Mouse (Mus musculus): ENCODE results near the gene 2310030G06Rik.

Gene 2310030G06Rik

DNA sequence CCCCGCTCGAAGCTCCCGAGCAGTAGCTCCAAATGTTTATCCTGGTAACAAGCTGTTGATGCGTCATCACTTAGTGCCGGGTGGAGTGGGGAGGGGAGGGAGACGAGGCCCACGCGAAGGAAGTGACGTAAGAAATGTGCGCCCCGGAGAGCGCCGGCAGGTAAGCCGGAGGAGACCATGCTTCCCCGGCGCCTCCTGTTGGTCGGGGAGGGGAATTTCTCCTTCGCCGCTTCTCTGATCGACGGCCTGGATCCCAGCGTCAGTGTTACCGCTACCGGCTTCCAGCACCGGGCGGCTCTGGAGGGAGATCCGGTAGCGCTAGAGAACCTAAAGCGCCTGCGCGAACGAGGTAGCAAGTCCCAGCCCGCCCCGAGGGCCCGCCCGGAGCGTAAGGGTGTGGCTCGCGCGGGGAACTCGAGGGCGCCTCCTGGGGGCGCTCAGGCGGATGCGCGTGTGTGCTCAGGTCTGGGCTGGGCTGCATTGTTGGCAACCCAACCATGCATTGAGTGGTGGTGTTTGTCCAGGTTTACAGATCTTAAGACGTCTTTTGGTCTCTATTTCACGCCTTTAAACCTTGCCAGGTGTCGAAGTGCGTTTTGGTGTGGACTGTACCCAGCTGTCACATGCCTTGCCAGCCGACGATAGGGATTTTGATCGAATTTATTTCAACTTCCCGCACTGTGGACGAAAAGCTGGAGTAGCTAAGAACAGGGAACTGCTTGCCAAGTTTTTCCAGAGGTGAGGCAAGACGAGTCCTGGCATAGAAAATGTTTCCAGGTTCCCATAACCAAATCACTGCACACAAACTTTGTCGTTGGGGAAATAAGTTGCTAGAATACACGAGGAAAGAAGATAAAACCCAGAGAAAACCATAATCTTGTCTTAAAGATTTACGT, 22.0 kb upstream of the 2310030G06Rik start, which contains the start of gene Fdxacb1:
Fdxacb1 (plus strand) TSS at position 130 of the 896 bp plus-strand sequence.
- TF ChIP-seq CTCF (conservative IDR thresholded peaks at IDR 0.05; ENCODE audit: low read length) (peak; percentile 56), NANOG (IDR thresholded peaks at IDR 0.05; ENCODE audit: borderline replicate concordance, low read length) (no peak), POU5F1 (IDR thresholded peaks at IDR 0.05; ENCODE audit: borderline replicate concordance, low read length) (no peak)
- no peaks in the 10 kb centered on the region for H3K27me3 ChIP-seq (ENCODE audit: insufficient read depth, low read length)

DNA sequence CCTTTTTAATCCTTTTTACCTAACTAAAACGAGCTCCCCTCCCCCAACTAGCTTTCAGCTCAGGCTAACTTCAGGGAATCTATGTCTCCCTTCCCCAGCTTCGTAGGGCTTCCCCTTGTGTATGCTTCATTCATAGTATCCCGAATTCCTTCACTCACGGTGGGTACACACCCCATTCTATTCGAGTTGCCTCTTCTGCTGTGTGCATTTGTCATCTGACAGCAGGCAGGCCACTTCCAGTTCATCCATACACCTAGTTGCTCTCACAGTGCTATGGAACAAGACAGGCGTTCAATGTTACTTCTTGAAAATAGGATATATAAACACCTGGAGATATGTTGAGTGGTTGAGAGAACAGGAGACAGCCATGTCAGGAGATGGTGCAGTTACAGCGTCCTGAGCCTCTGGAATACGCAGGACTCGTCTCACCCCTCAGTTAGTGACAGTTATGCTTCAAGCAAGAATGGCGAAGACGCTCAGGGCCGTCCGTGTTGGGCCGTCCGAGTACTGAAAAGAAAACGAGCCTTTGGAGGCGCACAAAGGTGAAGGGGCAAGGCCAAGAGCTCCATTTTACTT, 21.3 kb upstream of the 2310030G06Rik start:
- H3K4me3 ChIP-seq (replicated peaks; ENCODE audit: low read length) = peak overlapping the region; percentile 89
- no peaks in the 10 kb centered on the region for H3K9me3 ChIP-seq (ENCODE audit: low read length)
- TF ChIP-seq POU5F1 (IDR thresholded peaks at IDR 0.05; ENCODE audit: borderline replicate concordance, low read length) = no peak
- TF ChIP-seq CTCF (conservative IDR thresholded peaks at IDR 0.05; ENCODE audit: low read length) = no peak
- no peak for TF ChIP-seq NANOG (IDR thresholded peaks at IDR 0.05; ENCODE audit: borderline replicate concordance, low read length)
- H3K36me3 ChIP-seq (ENCODE audit: insufficient read depth, low read length) = peaks cover 26% of the 10 kb centered on the region
- H3K27me3 ChIP-seq (ENCODE audit: insufficient read depth, low read length) = no peaks in the 10 kb centered on the region
- peaks cover 20% of the 10 kb centered on the region for H3K4me1 ChIP-seq (replicated peaks; ENCODE audit: low read depth, low read length)

More for the DNA sequence above, 22.0 kb upstream of the 2310030G06Rik start, which contains the start of gene Fdxacb1:
- Histone ChIP-seq H3K4me1 (replicated peaks; ENCODE audit: low read depth, low read length) (peaks cover 20% of the 10 kb centered on the region), H3K36me3 (ENCODE audit: insufficient read depth, low read length) (peaks cover 28% of the 10 kb centered on the region), H3K4me3 (replicated peaks; ENCODE audit: low read length) (peak within 1 kb of the TSS; percentile 89), H3K9me3 (ENCODE audit: low read length) (no peaks in the 10 kb centered on the region)

DNA sequence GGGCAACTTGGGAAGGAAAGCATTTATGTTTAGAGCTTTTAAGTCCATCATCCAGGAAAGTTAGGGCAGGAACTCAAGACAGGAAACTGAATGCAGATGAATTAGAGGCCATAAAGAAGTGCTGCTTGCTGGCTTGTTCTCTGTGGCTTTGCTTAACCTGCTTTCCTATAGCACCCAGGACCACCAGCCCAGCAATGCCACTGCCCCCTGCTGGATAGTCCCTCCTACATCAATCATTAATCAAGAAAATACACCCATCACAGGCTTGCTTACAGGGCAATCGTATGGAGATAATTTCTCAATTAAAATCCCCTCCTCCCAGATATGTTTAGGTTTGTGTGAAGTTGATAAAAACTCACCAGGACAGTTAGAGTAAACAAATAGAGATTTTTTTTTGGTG, 17.0 kb upstream of the 2310030G06Rik start:
- Histone ChIP-seq H3K27me3 (ENCODE audit: insufficient read depth, low read length) (no peaks in the 10 kb centered on the region), H3K4me3 (replicated peaks; ENCODE audit: low read length) (no peak overlapping the region), H3K9me3 (ENCODE audit: low read length) (no peaks in the 10 kb centered on the region), H3K36me3 (ENCODE audit: insufficient read depth, low read length) (no peaks in the 10 kb centered on the region), H3K4me1 (replicated peaks; ENCODE audit: low read depth, low read length) (peaks cover 10% of the 10 kb centered on the region)
- TF ChIP-seq NANOG (IDR thresholded peaks at IDR 0.05; ENCODE audit: borderline replicate concordance, low read length) = no peak
- no peak for TF ChIP-seq CTCF (conservative IDR thresholded peaks at IDR 0.05; ENCODE audit: low read length)
- no peak for TF ChIP-seq POU5F1 (IDR thresholded peaks at IDR 0.05; ENCODE audit: borderline replicate concordance, low read length)

DNA sequence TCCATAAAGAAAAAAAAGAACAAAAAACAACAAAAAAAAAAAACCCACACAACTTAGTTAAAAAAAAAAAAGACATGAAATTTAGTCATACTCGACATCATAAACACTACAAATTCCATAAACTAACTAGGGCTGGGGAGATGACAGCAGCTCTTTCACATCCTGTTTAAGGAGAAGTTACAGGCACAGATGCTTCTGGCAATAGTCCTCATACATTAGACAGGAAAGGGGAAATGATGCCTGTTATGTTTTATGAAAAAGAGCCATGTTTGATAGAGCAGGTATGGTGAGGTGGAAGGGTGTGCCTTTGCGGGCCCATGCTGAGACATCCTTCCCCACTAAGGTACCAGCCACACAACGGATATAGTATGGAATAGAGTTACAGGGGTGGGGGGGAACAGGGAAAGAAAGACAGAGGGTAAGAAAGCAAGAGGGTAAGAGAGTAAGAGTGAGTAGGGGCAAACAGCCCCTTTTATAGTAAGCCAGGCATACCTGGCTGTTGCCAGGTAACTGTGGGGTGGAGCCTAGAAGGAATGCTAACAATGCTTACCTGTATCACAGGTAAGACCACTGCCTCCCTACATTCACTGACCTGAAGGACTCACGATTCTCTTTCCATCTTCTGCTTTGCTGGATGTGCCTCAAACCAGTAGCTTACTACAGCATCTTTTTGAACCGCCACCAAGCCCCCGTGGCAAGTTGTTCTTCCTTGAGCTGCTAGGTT, 15.3 kb upstream of the 2310030G06Rik start:
- H3K27me3 ChIP-seq (ENCODE audit: insufficient read depth, low read length) = no peaks in the 10 kb centered on the region
- no peak overlapping the region for H3K4me3 ChIP-seq (replicated peaks; ENCODE audit: low read length)
- H3K36me3 ChIP-seq (ENCODE audit: insufficient read depth, low read length) = no peaks in the 10 kb centered on the region
- no peaks in the 10 kb centered on the region for H3K9me3 ChIP-seq (ENCODE audit: low read length)
- no peaks in the 10 kb centered on the region for H3K4me1 ChIP-seq (replicated peaks; ENCODE audit: low read depth, low read length)
- TF ChIP-seq CTCF (conservative IDR thresholded peaks at IDR 0.05; ENCODE audit: low read length) (no peak), POU5F1 (IDR thresholded peaks at IDR 0.05; ENCODE audit: borderline replicate concordance, low read length) (no peak), NANOG (IDR thresholded peaks at IDR 0.05; ENCODE audit: borderline replicate concordance, low read length) (no peak)

DNA sequence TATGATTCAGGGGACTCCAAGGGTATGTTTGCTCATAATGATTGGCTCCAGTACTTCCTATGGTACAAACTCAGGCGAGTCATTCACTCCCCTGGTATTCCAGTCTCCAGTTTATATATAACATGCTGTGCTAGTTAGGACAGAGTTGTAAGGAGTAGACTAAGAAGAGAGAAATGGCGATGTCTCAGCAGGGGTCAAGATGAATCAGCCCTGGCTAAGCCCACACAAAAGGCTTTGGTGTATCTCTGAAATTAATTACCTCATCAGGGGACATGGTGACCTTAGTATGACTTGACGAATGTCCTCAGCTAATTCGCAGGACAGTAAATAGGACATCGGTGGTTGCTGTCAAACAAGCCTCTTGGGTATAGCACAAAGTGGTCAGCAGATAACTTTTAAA, 10.4 kb upstream of the 2310030G06Rik start:
- H3K4me1 ChIP-seq (replicated peaks; ENCODE audit: low read depth, low read length) = peaks cover 23% of the 10 kb centered on the region
- no peak overlapping the region for H3K4me3 ChIP-seq (replicated peaks; ENCODE audit: low read length)
- TF ChIP-seq CTCF (conservative IDR thresholded peaks at IDR 0.05; ENCODE audit: low read length) = no peak
- no peaks in the 10 kb centered on the region for H3K9me3 ChIP-seq (ENCODE audit: low read length)
- H3K27me3 ChIP-seq (ENCODE audit: insufficient read depth, low read length) = peaks cover 27% of the 10 kb centered on the region
- H3K36me3 ChIP-seq (ENCODE audit: insufficient read depth, low read length) = no peaks in the 10 kb centered on the region

DNA sequence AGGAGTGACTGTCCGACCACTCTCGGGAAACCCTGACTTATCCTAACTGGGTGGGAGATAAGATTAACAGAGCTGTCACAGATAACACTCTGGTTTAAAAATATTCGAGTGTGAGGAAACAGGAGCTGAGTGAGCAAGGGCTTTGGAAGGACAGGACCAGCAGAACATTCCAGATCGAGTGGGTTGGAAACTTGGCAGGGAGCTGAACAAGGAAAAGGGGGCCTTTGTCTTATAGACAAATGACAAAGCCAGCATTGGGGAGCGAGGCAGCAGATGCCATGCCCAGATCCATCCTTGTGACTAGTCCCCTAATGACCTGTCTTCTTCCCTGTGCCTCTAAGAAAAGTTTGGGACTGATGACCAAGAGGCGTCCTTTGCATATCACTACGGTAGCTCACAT, 7.6 kb upstream of the 2310030G06Rik start:
- Histone ChIP-seq H3K4me1 (replicated peaks; ENCODE audit: low read depth, low read length) (peaks cover 35% of the 10 kb centered on the region), H3K9me3 (ENCODE audit: low read length) (no peaks in the 10 kb centered on the region), H3K27me3 (ENCODE audit: insufficient read depth, low read length) (peaks cover 47% of the 10 kb centered on the region), H3K36me3 (ENCODE audit: insufficient read depth, low read length) (no peaks in the 10 kb centered on the region), H3K4me3 (replicated peaks; ENCODE audit: low read length) (no peak overlapping the region)
- TF ChIP-seq NANOG (IDR thresholded peaks at IDR 0.05; ENCODE audit: borderline replicate concordance, low read length) = no peak
- TF ChIP-seq CTCF (conservative IDR thresholded peaks at IDR 0.05; ENCODE audit: low read length) = no peak
- TF ChIP-seq POU5F1 (IDR thresholded peaks at IDR 0.05; ENCODE audit: borderline replicate concordance, low read length) = no peak

DNA sequence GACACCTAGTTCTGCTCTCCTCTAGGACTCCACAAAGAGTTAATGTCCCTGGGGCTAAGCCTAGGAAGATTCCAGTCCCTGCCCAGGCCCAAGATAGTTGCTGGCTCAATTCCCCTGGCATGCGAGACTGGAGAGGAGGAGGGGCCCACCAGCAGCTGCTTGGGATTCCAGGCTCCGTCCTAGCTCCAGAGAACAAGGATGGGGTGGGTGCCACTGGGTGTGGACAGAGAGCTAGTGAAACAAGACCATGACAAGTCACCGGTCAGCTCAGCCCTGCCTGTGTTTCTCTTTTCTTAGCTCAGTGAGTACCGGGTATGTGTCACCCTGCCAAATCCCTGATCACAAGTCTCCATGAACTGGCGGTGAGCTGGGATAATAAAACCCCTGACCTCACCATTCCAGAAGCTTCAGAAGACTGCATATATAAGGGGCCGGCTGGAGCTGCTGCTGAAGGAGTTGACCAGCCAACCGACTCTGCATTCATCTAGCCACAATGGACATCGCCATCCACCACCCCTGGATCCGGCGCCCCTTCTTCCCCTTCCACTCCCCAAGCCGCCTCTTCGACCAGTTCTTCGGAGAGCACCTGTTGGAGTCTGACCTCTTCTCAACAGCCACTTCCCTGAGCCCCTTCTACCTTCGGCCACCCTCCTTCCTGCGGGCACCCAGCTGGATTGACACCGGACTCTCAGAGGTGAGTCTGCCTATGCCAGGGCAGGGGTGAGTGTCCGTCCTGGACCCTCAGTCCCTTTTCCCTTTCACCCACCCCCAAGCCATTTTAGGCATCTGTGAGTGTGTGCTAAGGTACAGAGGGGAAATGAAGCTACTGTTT, 6.7 kb upstream of the 2310030G06Rik start:
- peaks cover 35% of the 10 kb centered on the region for H3K4me1 ChIP-seq (replicated peaks; ENCODE audit: low read depth, low read length)
- no peak for TF ChIP-seq NANOG (IDR thresholded peaks at IDR 0.05; ENCODE audit: borderline replicate concordance, low read length)
- TF ChIP-seq POU5F1 (IDR thresholded peaks at IDR 0.05; ENCODE audit: borderline replicate concordance, low read length) = no peak
- TF ChIP-seq CTCF (conservative IDR thresholded peaks at IDR 0.05; ENCODE audit: low read length) = no peak
- H3K36me3 ChIP-seq (ENCODE audit: insufficient read depth, low read length) = no peaks in the 10 kb centered on the region
- peak overlapping the region; percentile 27; the same call in 1 of the 2 replicates for H3K4me3 ChIP-seq (replicated peaks; ENCODE audit: low read length)
- peaks cover 47% of the 10 kb centered on the region for H3K27me3 ChIP-seq (ENCODE audit: insufficient read depth, low read length)
- H3K9me3 ChIP-seq (ENCODE audit: low read length) = no peaks in the 10 kb centered on the region
